Mouse (Mus musculus) frontal cortex, postnatal 14 days (tissue): ENCODE results near the gene Rasl2-9.
"Not testable (repeated sequence)": the region's sequence is repeated elsewhere in the genome, so short reads cannot be mapped to it uniquely, and the experiment has no call there.

ENCODE experiments used
- DNase-seq, 2 experiments: peaks; one replicate each; pipeline ENCODE4 v3.0.0; 2022; ENCODE audit warnings: low spot score in 2 of 2

The Rasl2-9 gene

GRCm38 (mm10) chr7:5080815-5081214 is 44.9 kb downstream of the Rasl2-9 start:
- DNase-seq: no peak

GRCm38 (mm10) chr7:5080010-5080751 is 45.6 kb downstream of the Rasl2-9 start, which contains the start of gene Epn1:
Gene Epn1 (plus strand): TSS chr7:5080235.
- DNase-seq: peak; percentile 93 to 97

GRCm38 (mm10) chr7:5079365-5080009 is 46.3 kb downstream of the Rasl2-9 start:
- DNase-seq: not testable (repeated sequence)

- no peak for DNase-seq
Measured at GRCm38 (mm10) chr7:5076931-5077330, 48.8 kb downstream of the Rasl2-9 start.

GRCm38 (mm10) chr7:5074984-5075383 is 50.8 kb downstream of the Rasl2-9 start:
- DNase-seq: no peak
